In the genomic region with DNA sequence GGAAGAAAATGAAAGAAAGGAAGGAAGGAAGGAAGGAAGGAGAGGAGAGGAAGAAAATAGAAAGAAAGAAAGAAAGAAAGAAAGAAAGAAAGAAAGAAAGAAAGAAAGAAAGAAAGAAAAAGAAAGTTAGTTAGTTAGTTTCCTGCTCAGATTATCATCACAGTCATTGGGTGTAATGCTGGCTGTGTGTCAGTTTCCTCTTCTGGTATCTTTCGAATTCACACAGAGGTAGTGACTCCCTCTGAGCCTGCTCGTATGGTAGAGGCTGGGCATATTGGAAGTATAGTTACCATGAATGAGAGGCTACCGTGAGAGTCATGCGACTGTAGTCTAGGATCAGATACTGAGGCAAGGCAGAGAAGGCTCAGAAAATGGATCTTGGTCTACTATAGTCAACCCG, we compare ENCODE assay signal across 19 mouse cellular contexts.
DNase-seq lines count a peak whose midpoint lies in the region; ATAC-seq and TF ChIP-seq lines count a peak whose summit lies in the region.
"Had no signal": no experiment of that assay in that cellular context is flagged by ENCODE, and none has a peak within 500 bp of the region (broad histone marks: within the 10 kb centered on the region; RNA-seq: fewer than 3 reads in every experiment).

No protein-coding gene starts in this region.

- H3K27me3 ChIP-seq in liver, embryonic 14.5 days (ENCODE audit: control insufficient read depth, insufficient read depth, low read length), result no peaks in the 10 kb centered on the region; the same call in 1 of the 2 replicates
- no peaks in the 10 kb centered on the region for H3K27me3 ChIP-seq in liver, embryonic 11.5 days (replicated peaks; ENCODE audit: control insufficient read depth, insufficient read depth, low read length)
- H3K27me3 ChIP-seq in MEL (ENCODE audit: control insufficient read depth in 1 of 2, insufficient read depth in 2 of 2, low read length in 2 of 2), result no peaks in the 10 kb centered on the region
- H3K27me3 ChIP-seq in neural tube, embryonic 15.5 days (replicated peaks), result no peaks in the 10 kb centered on the region
- H3K27me3 ChIP-seq: embryonic facial prominence, embryonic 12.5 days; forebrain, embryonic 13.5 days; hindbrain, embryonic 13.5 days; intestine, embryonic 15.5 days; lung, embryonic 15.5 days; neural tube, embryonic 12.5 days had no signal

- H3K27ac ChIP-seq in liver, embryonic 14.5 days, result no peak overlapping the region
- H3K27ac ChIP-seq in liver, embryonic 11.5 days (ENCODE audit: low read depth, low read length), result no peak overlapping the region
- H3K27ac ChIP-seq in MEL (ENCODE audit: control insufficient read depth, low read depth, low read length), result peak overlapping the region; percentile 79
- no peak overlapping the region for H3K27ac ChIP-seq in neural tube, embryonic 15.5 days (replicated peaks)
- H3K27ac ChIP-seq: embryonic facial prominence, embryonic 12.5 days; forebrain, embryonic 13.5 days; heart, embryonic 15.5 days; hindbrain, embryonic 13.5 days; limb, embryonic 10.5 days; neural tube, embryonic 12.5 days had no signal

- peaks cover 4 to 8% of the 10 kb centered on the region in 2 experiments for H3K4me1 ChIP-seq in liver, embryonic 14.5 days (replicated peaks; ENCODE audit: control insufficient read depth in 2 of 2, insufficient read depth in 2 of 2, low read length in 1 of 2)
- peaks cover 8% of the 10 kb centered on the region for H3K4me1 ChIP-seq in liver, embryonic 11.5 days (replicated peaks; ENCODE audit: control insufficient read depth, insufficient read depth, low read length)
- peaks cover 14 to 28% of the 10 kb centered on the region in 2 experiments for H3K4me1 ChIP-seq in MEL (ENCODE audit: control insufficient read depth in 1 of 2, insufficient read depth in 2 of 2, low read length in 2 of 2)
- no peaks in the 10 kb centered on the region for H3K4me1 ChIP-seq in neural tube, embryonic 15.5 days
- H3K4me1 ChIP-seq: embryonic facial prominence, embryonic 12.5 days; forebrain, embryonic 13.5 days; hindbrain, embryonic 13.5 days; neural tube, embryonic 12.5 days had no signal

- DNase-seq in liver, embryonic 14.5 days (ENCODE audit: low read depth in 3 of 3, low spot score in 3 of 3), result no peak
- DNase-seq in liver, embryonic 11.5 days (ENCODE audit: low spot score), result no peak
- DNase-seq in MEL (ENCODE audit: low read depth, low spot score), result peak; percentile 95
- peak; percentile 64 for DNase-seq in induced T-regulatory cell, adult 2 months (ENCODE audit: low read depth)
- no peak for DNase-seq in heart, adult 9 months (ENCODE audit: low spot score in 2 of 2)
- DNase-seq in gastrocnemius, postnatal 4 days (ENCODE audit: low spot score in 2 of 2), result no peak
- DNase-seq: midbrain, embryonic 14.5 days; thymus, adult 2 months; thymus, postnatal 4 days had no signal

- 41% methylated on average over 5 of the region's 5 CpGs for WGBS in liver, embryonic 14.5 days (ENCODE audit: insufficient replicate concordance)
- 66% methylated on average over 5 of the region's 5 CpGs for WGBS in liver, embryonic 11.5 days
- WGBS in neural tube, embryonic 15.5 days, result 97% methylated on average over 5 of the region's 5 CpGs

- TF ChIP-seq CTCF in liver, embryonic 14.5 days (IDR thresholded peaks at IDR 0.05; ENCODE audit: low read depth), result no peak
- TF ChIP-seq CTCF in MEL (IDR thresholded peaks at IDR 0.05 in 2 of 3, conservative IDR thresholded peaks at IDR 0.05 in 1 of 3; ENCODE audit: control insufficient read depth in 1 of 3, insufficient read depth in 1 of 3, low read depth in 2 of 3, low read length in 3 of 3, poor library complexity in 1 of 3, severe bottlenecking in 1 of 3), result no peak

- no peak for TF ChIP-seq RAD21 in MEL (IDR thresholded peaks at IDR 0.05; ENCODE audit: low read depth, low read length)

- no peaks in the 10 kb centered on the region for H3K79me2 ChIP-seq in MEL (ENCODE audit: control insufficient read depth, insufficient read depth, low read length, poor library complexity)

- TF ChIP-seq POLR2A in MEL (IDR thresholded peaks at IDR 0.05; ENCODE audit: control insufficient read depth in 1 of 2, insufficient read depth in 1 of 2, low read depth in 1 of 2, low read length in 2 of 2, poor library complexity in 1 of 2), result peak in 1 of 2 experiments; percentile 60; a peak in 2 of 4 replicates

- H3K9ac ChIP-seq in liver, embryonic 14.5 days (replicated peaks), result no peak overlapping the region
- H3K9ac ChIP-seq in liver, embryonic 11.5 days (ENCODE audit: low read depth, low read length), result no peak overlapping the region
- H3K9ac ChIP-seq in MEL (ENCODE audit: control insufficient read depth, low read depth, low read length, poor library complexity, severe bottlenecking), result peak overlapping the region; percentile 9; the same call in 1 of the 2 replicates
- no peak overlapping the region for H3K9ac ChIP-seq in neural tube, embryonic 15.5 days (replicated peaks)
- H3K9ac ChIP-seq: embryonic facial prominence, embryonic 12.5 days; forebrain, embryonic 13.5 days; heart, embryonic 15.5 days; hindbrain, embryonic 13.5 days; intestine, embryonic 15.5 days; lung, embryonic 15.5 days; neural tube, embryonic 12.5 days had no signal

- no peaks in the 10 kb centered on the region for H3K36me3 ChIP-seq in liver, embryonic 14.5 days (replicated peaks; ENCODE audit: control insufficient read depth, insufficient read depth, low read depth)
- no peaks in the 10 kb centered on the region for H3K36me3 ChIP-seq in liver, embryonic 11.5 days (ENCODE audit: control insufficient read depth, insufficient read depth, low read length)
- peaks cover 0 to 33% of the 10 kb centered on the region in 2 experiments; a peak in 2 of 4 replicates for H3K36me3 ChIP-seq in MEL (ENCODE audit: control insufficient read depth in 1 of 2, insufficient read depth in 2 of 2, low read length in 2 of 2)
- no peaks in the 10 kb centered on the region for H3K36me3 ChIP-seq in neural tube, embryonic 15.5 days
- H3K36me3 ChIP-seq: embryonic facial prominence, embryonic 12.5 days; heart, embryonic 15.5 days; hindbrain, embryonic 13.5 days; intestine, embryonic 15.5 days; limb, embryonic 10.5 days; lung, embryonic 15.5 days; neural tube, embryonic 12.5 days had no signal

- no peaks in the 10 kb centered on the region for H3K9me3 ChIP-seq in liver, embryonic 14.5 days (ENCODE audit: control insufficient read depth, low read length)
- H3K9me3 ChIP-seq in liver, embryonic 11.5 days (ENCODE audit: control insufficient read depth, low read length), result no peaks in the 10 kb centered on the region
- H3K9me3 ChIP-seq in MEL (replicated peaks; ENCODE audit: insufficient read depth, low read length), result no peaks in the 10 kb centered on the region
- no peaks in the 10 kb centered on the region for H3K9me3 ChIP-seq in neural tube, embryonic 15.5 days (replicated peaks)
- H3K9me3 ChIP-seq: embryonic facial prominence, embryonic 12.5 days; forebrain, embryonic 13.5 days; heart, embryonic 15.5 days; hindbrain, embryonic 13.5 days; intestine, embryonic 15.5 days; limb, embryonic 10.5 days; lung, embryonic 15.5 days; neural tube, embryonic 12.5 days had no signal

- TF ChIP-seq EP300 in liver, embryonic 14.5 days (IDR thresholded peaks at IDR 0.05; ENCODE audit: low read depth), result no peak
- TF ChIP-seq EP300 in MEL (IDR thresholded peaks at IDR 0.05; ENCODE audit: low read depth in 1 of 2, low read length in 2 of 2), result peak; percentile 78

- H3K4me3 ChIP-seq in liver, embryonic 14.5 days (ENCODE audit: insufficient read depth in 1 of 2, low read depth in 2 of 2, low read length in 2 of 2), result no peak overlapping the region
- H3K4me3 ChIP-seq in liver, embryonic 11.5 days (ENCODE audit: low read depth, low read length), result no peak overlapping the region
- H3K4me3 ChIP-seq in MEL (ENCODE audit: control insufficient read depth in 1 of 2, insufficient read depth in 1 of 2, low read depth in 2 of 2, low read length in 2 of 2), result peak overlapping the region; percentile 1 to 25; a peak in 3 of 4 replicates
- H3K4me3 ChIP-seq in neural tube, embryonic 15.5 days (replicated peaks), result no peak overlapping the region
- H3K4me3 ChIP-seq: embryonic facial prominence, embryonic 12.5 days; erythroblast, embryonic 14.5 days; forebrain, embryonic 13.5 days; heart, embryonic 15.5 days; hindbrain, embryonic 13.5 days; intestine, embryonic 15.5 days; limb, embryonic 10.5 days; lung, embryonic 15.5 days; neural tube, embryonic 12.5 days had no signal

- H3K4me2 ChIP-seq in liver, embryonic 14.5 days (ENCODE audit: low read depth), result no peak overlapping the region
- no peak overlapping the region for H3K4me2 ChIP-seq in liver, embryonic 11.5 days
- H3K4me2 ChIP-seq in neural tube, embryonic 15.5 days, result no peak overlapping the region
- H3K4me2 ChIP-seq: embryonic facial prominence, embryonic 12.5 days; forebrain, embryonic 13.5 days; heart, embryonic 15.5 days; hindbrain, embryonic 13.5 days; intestine, embryonic 15.5 days; lung, embryonic 15.5 days; neural tube, embryonic 12.5 days had no signal

- peak; percentile 34; the same call in 1 of the 2 replicates for ATAC-seq in liver, embryonic 14.5 days (ENCODE audit: insufficient read depth)
- no peak for ATAC-seq in liver, embryonic 11.5 days (replicated peaks; ENCODE audit: low FRiP score)
- no peak for ATAC-seq in neural tube, embryonic 15.5 days (ENCODE audit: low FRiP score)
- ATAC-seq: forebrain, embryonic 13.5 days; intestine, embryonic 15.5 days had no signal

TF ChIP-seq in MEL, 35 proteins besides CTCF, POLR2A, EP300 and RAD21 (continues in another document):
- TF ChIP-seq NRF1 (IDR thresholded peaks at IDR 0.05; ENCODE audit: insufficient read depth, low read depth, low read length, poor library complexity, severe bottlenecking) (no peak; the same call in 1 of the 2 replicates), E2F4 (IDR thresholded peaks at IDR 0.05; ENCODE audit: borderline replicate concordance, low read depth, low read length) (no peak), TAL1 (IDR thresholded peaks at IDR 0.05; ENCODE audit: low read length) (0 out of 2 replicates have a peak, but pooled peaks have one; percentile 21), NELFE (IDR thresholded peaks at IDR 0.05; ENCODE audit: low read depth, low read length) (peak; percentile 48; the same call in 1 of the 2 replicates), CHD2 (IDR thresholded peaks at IDR 0.05; ENCODE audit: low read length) (no peak), CHD1 (IDR thresholded peaks at IDR 0.05; ENCODE audit: low read depth, low read length) (no peak), MEF2A (IDR thresholded peaks at IDR 0.05; ENCODE audit: extremely low read depth, insufficient replicate concordance, low read depth, low read length, poor library complexity, severe bottlenecking) (no peak), GATA1 (IDR thresholded peaks at IDR 0.05; ENCODE audit: low read depth, low read length) (peak; percentile 80), MXI1 (IDR thresholded peaks at IDR 0.05; ENCODE audit: low read depth, low read length) (0 out of 2 replicates have a peak, but pooled peaks have one; percentile 27), POLR2AphosphoS2 (IDR thresholded peaks at IDR 0.05; ENCODE audit: low read length) (0 out of 2 replicates have a peak, but pooled peaks have one; percentile 33), MAZ (IDR thresholded peaks at IDR 0.05; ENCODE audit: low read depth, low read length) (peak; percentile 70), MYB (IDR thresholded peaks at IDR 0.05; ENCODE audit: low read depth, low read length) (no peak), RCOR1 (IDR thresholded peaks at IDR 0.05; ENCODE audit: low read depth, low read length) (0 out of 2 replicates have a peak, but pooled peaks have one; percentile 43)

Comparison
In these comparisons a context has a peak if more than half of its experiments do, and no peak if none do; other contexts are left out.
1. DNase-seq: peak in MEL (single experiment) and induced T-regulatory cell, adult 2 months (single experiment); none in liver, embryonic 14.5 days (0 of 3), liver, embryonic 11.5 days (single experiment), heart, adult 9 months (0 of 2) and gastrocnemius, postnatal 4 days (0 of 2).
2. H3K4me3 ChIP-seq: peak in MEL (2 of 2); none in liver, embryonic 14.5 days (0 of 2), liver, embryonic 11.5 days (single experiment) and neural tube, embryonic 15.5 days (single experiment).